10 mouse cellular contexts compared by ENCODE assay signal in the genomic region with DNA sequence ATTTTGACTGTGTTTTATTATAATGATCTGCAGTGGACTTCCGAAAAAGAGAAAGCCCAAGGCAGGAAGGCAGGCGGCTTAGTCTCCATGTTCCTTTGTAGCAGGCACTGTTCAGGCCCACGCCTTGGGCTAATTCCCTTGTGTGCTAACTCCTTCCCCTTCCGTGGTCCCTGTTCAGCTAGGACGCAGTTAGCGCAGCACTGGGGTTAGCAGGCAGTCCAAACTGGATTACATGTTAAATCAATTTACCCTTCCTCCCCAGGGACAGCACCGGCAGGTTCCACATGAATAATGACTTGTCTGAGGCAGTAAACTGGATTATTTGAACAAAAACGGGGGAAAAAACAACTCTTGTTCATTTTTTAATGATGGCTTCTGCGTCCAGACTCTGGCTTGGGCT.
"Had no signal": no experiment of that assay in that cellular context is flagged by ENCODE, and none has a peak within 500 bp of the region (broad histone marks: within the 10 kb centered on the region; RNA-seq: fewer than 3 reads in every experiment).

No protein-coding gene starts in this region.

- H3K4me3 ChIP-seq: kidney, embryonic 15.5 days; limb, embryonic 13.5 days; midbrain, embryonic 10.5 days had no signal

- H3K36me3 ChIP-seq: kidney, embryonic 15.5 days; limb, embryonic 13.5 days; midbrain, embryonic 10.5 days had no signal

- H3K27me3 ChIP-seq: kidney, embryonic 15.5 days had no signal

- H3K27ac ChIP-seq: kidney, embryonic 15.5 days; limb, embryonic 13.5 days; liver, embryonic 14.5 days; midbrain, embryonic 10.5 days; stomach, postnatal 0 days had no signal

- H3K4me2 ChIP-seq: kidney, embryonic 15.5 days; limb, embryonic 13.5 days had no signal

- H3K9ac ChIP-seq: kidney, embryonic 15.5 days; limb, embryonic 13.5 days; liver, embryonic 14.5 days had no signal

- H3K9me3 ChIP-seq: kidney, embryonic 15.5 days; midbrain, embryonic 10.5 days had no signal

- DNase-seq: kidney, postnatal 14 days; lung, adult 18-20 months; right cerebral cortex, postnatal 14 days; thymus, postnatal 4 days had no signal

- ATAC-seq: midbrain, embryonic 16.5 days had no signal
